Mouse (Mus musculus) midbrain, embryonic 14.5 days (tissue): Measurements from ENCODE around the gene Fras1. TPM values are rescaled to one million over a fixed set of nuclear protein-coding genes. Genes with fewer than 3 reads are reported as not detected.

Experiments
- ATAC-seq: fragments of 200-750 bp; cut with Nextera tagmentation; 2 replicates; pipeline ENCODE4 v1.8.0; 2017; ENCODE audit warnings: moderate number of reproducible peaks, moderate library complexity; ENCODE audit not compliant: low FRiP score, low TSS enrichment
- DNase-seq: peaks from one replicate; pipeline ENCODE4 v3.0.0-alpha.2; 2015
- H3K27ac ChIP-seq: fragments of 300-500 bp; sonication (generic); replicated peaks from 2 replicates; pipeline ENCODE4 v1.5.1; 2014; ENCODE audit warnings: mild to moderate bottlenecking, low read depth, low read length, moderate library complexity
- H3K27me3 ChIP-seq: fragments of 300-500 bp; sonication (generic); 2 replicates; pipeline ENCODE4 v1.6.1; 2014; ENCODE audit warnings: low read length, control low read depth, mixed read lengths; ENCODE audit not compliant: control insufficient read depth, insufficient read depth
- H3K36me3 ChIP-seq: fragments of 300-500 bp; sonication (generic); 2 replicates; pipeline ENCODE4 v1.6.1; 2014; ENCODE audit warnings: low read length, control low read depth; ENCODE audit not compliant: control insufficient read depth, insufficient read depth
- H3K4me1 ChIP-seq: fragments of 300-500 bp; sonication (generic); 2 replicates; pipeline ENCODE4 v1.6.1; 2014; ENCODE audit warnings: mild to moderate bottlenecking, antibody characterized with exemption, low read length, control low read depth; ENCODE audit not compliant: control insufficient read depth, insufficient read depth
- H3K4me2 ChIP-seq: fragments of 300-500 bp; sonication (generic); 2 replicates; pipeline ENCODE4 v1.6.1; 2014; ENCODE audit warnings: mild to moderate bottlenecking, low read length, moderate library complexity
- H3K4me3 ChIP-seq: fragments of 300-500 bp; sonication (generic); replicated peaks from 2 replicates; pipeline ENCODE4 v1.5.1; 2014; ENCODE audit warnings: low read depth, low read length
- H3K9ac ChIP-seq: fragments of 300-500 bp; sonication (generic); replicated peaks from 2 replicates; pipeline ENCODE4 v1.6.1; 2014; ENCODE audit warnings: mild to moderate bottlenecking, low read length, moderate library complexity
- H3K9me3 ChIP-seq: fragments of 300-500 bp; sonication (generic); 2 replicates; pipeline ENCODE4 v1.6.1; 2016; ENCODE audit warnings: low read length, control low read depth, mixed read lengths; ENCODE audit not compliant: control insufficient read depth
- WGBS: fragments of 180-500 bp; shearing (Covaris S2); extraction: QIAGEN DNeasy Blood & Tissue Kit; methylation state at CpG from one replicate; pipeline ENCODE4 v1.1.7; 2014; 5-methylcytosine and 5-hydroxymethylcytosine counted together
- polyA plus RNA-seq: library from polyadenylated mRNA; unstranded; fragments of >200 nt; fragmentation: Nextera tagmentation; extraction: Ambion mirVana; gene quantifications from 2 replicates; pipeline ENCODE4 v1.2.1, GENCODE M21; 2014

Fras1 gene
- polyA plus RNA-seq, 1 experiment from 2014 or later = 7.8 TPM

GRCm38 (mm10) chr5:96391086-96391485 is 17.3 kb downstream of the Fras1 start:
- ATAC-seq = no peak
- no peak overlapping the region for H3K4me2 ChIP-seq
- no peaks in the 10 kb centered on the region for H3K36me3 ChIP-seq
- H3K4me3 ChIP-seq = no peak overlapping the region
- H3K4me1 ChIP-seq = 0 out of 2 replicates have a peak, but pooled peaks cover 6% of the 10 kb centered on the region
- H3K27ac ChIP-seq = no peak overlapping the region
- DNase-seq = no peak
- no peaks in the 10 kb centered on the region for H3K9me3 ChIP-seq
- no peaks in the 10 kb centered on the region for H3K27me3 ChIP-seq
- 95% methylated on average over 4 of the region's 4 CpGs for WGBS
- no peak overlapping the region for H3K9ac ChIP-seq

DNA sequence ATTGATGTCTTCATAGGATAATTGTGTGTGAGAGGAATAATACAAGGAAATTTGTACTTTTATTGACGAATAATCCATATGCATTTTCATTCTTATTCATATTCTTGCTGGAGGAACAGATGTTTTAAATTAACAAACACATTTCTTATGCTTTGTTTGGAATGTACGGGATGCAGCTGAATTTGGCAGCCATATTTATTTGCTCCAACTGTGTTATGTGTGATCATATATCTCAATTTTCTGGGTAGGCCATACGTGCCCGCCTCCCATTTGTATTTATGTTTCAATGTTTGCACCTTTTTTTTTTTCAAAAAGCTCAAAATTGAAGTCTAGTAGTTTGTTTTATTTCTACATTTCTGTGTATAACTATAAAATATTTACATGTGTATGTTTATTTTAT is 21.2 kb downstream of the Fras1 start:
- no peaks in the 10 kb centered on the region for H3K4me1 ChIP-seq
- no peak overlapping the region for H3K9ac ChIP-seq
- 96% methylated on average over 4 of the region's 4 CpGs for WGBS
- H3K36me3 ChIP-seq = no peaks in the 10 kb centered on the region
- H3K27ac ChIP-seq = no peak overlapping the region
- no peak overlapping the region for H3K4me3 ChIP-seq
- ATAC-seq (no peak), DNase-seq (no peak)
- H3K9me3 ChIP-seq = no peaks in the 10 kb centered on the region
- no peaks in the 10 kb centered on the region for H3K27me3 ChIP-seq
- H3K4me2 ChIP-seq = no peak overlapping the region

GRCm38 (mm10) chr5:96395786-96396650 is 22.3 kb downstream of the Fras1 start:
- WGBS = 39% methylated on average over 5 of the region's 5 CpGs
- no peak for ATAC-seq

GRCm38 (mm10) chr5:96402555-96402954 is 28.8 kb downstream of the Fras1 start:
- Histone ChIP-seq H3K27me3 (no peaks in the 10 kb centered on the region), H3K4me3 (no peak overlapping the region), H3K9me3 (no peaks in the 10 kb centered on the region), H3K4me1 (0 out of 2 replicates have a peak, but pooled peaks cover 5% of the 10 kb centered on the region), H3K36me3 (no peaks in the 10 kb centered on the region), H3K9ac (no peak overlapping the region), H3K4me2 (no peak overlapping the region), H3K27ac (no peak overlapping the region)
- ATAC-seq (no peak), DNase-seq (no peak)
- 88% methylated on average over 3 of the region's 3 CpGs for WGBS

More at GRCm38 (mm10) chr5:96395786-96396650, 22.3 kb downstream of the Fras1 start:
- no peaks in the 10 kb centered on the region for H3K27me3 ChIP-seq
- H3K9ac ChIP-seq = no peak overlapping the region
- H3K36me3 ChIP-seq = no peaks in the 10 kb centered on the region
- H3K9me3 ChIP-seq = no peaks in the 10 kb centered on the region
- H3K4me1 ChIP-seq = no peaks in the 10 kb centered on the region
- H3K27ac ChIP-seq = no peak overlapping the region
- H3K4me2 ChIP-seq = no peak overlapping the region
- DNase-seq = peak; percentile 18
- no peak overlapping the region for H3K4me3 ChIP-seq

- Histone ChIP-seq H3K36me3 (no peaks in the 10 kb centered on the region), H3K9me3 (no peaks in the 10 kb centered on the region), H3K9ac (no peak overlapping the region), H3K27ac (0 out of 2 replicates have a peak overlapping the region, but pooled peaks have one; percentile 4), H3K27me3 (no peaks in the 10 kb centered on the region), H3K4me1 (0 out of 2 replicates have a peak, but pooled peaks cover 5% of the 10 kb centered on the region), H3K4me2 (no peak overlapping the region), H3K4me3 (no peak overlapping the region)
- DNase-seq (peak; percentile 45), ATAC-seq (no peak)
- 68% methylated on average over 8 of the region's 8 CpGs for WGBS
Observed at GRCm38 (mm10) chr5:96405139-96405842, 31.5 kb downstream of the Fras1 start.

GRCm38 (mm10) chr5:96408291-96408690 is 34.5 kb downstream of the Fras1 start:
- no peak overlapping the region for H3K9ac ChIP-seq
- ATAC-seq (no peak), DNase-seq (no peak)
- H3K4me1 ChIP-seq = 0 out of 2 replicates have a peak, but pooled peaks cover 5% of the 10 kb centered on the region
- 86% methylated on average over 2 of the region's 2 CpGs for WGBS
- no peak overlapping the region for H3K4me2 ChIP-seq
- H3K27me3 ChIP-seq = no peaks in the 10 kb centered on the region
- H3K9me3 ChIP-seq = no peaks in the 10 kb centered on the region
- no peak overlapping the region for H3K27ac ChIP-seq
- H3K4me3 ChIP-seq = no peak overlapping the region
- H3K36me3 ChIP-seq = no peaks in the 10 kb centered on the region

- ATAC-seq (no peak), DNase-seq (no peak)
- H3K27ac ChIP-seq = no peak overlapping the region
- WGBS = 88% methylated on average over 11 of the region's 11 CpGs
- H3K4me3 ChIP-seq = no peak overlapping the region
- no peak overlapping the region for H3K9ac ChIP-seq
- H3K36me3 ChIP-seq = no peaks in the 10 kb centered on the region
- no peaks in the 10 kb centered on the region for H3K27me3 ChIP-seq
- no peaks in the 10 kb centered on the region for H3K4me1 ChIP-seq
- no peaks in the 10 kb centered on the region for H3K9me3 ChIP-seq
- H3K4me2 ChIP-seq = no peak overlapping the region
Observed at GRCm38 (mm10) chr5:96412754-96413394, 39.1 kb downstream of the Fras1 start.

- Histone ChIP-seq H3K4me3 (no peak overlapping the region), H3K27ac (no peak overlapping the region), H3K9me3 (no peaks in the 10 kb centered on the region), H3K4me1 (no peaks in the 10 kb centered on the region), H3K9ac (no peak overlapping the region), H3K4me2 (no peak overlapping the region), H3K27me3 (no peaks in the 10 kb centered on the region), H3K36me3 (no peaks in the 10 kb centered on the region)
- ATAC-seq (no peak), DNase-seq (no peak)
- 73% methylated on average over 4 of the region's 4 CpGs for WGBS
Observed at GRCm38 (mm10) chr5:96417121-96417520, 43.4 kb downstream of the Fras1 start.
